Mouse (Mus musculus): ENCODE measurements around the gene Hspa12b. TPM values are rescaled to one million over a fixed set of nuclear protein-coding genes. Genes with fewer than 3 reads are reported as not detected.

The Hspa12b gene
- polyA plus RNA-seq, 1 experiment: 2.0 TPM

DNA sequence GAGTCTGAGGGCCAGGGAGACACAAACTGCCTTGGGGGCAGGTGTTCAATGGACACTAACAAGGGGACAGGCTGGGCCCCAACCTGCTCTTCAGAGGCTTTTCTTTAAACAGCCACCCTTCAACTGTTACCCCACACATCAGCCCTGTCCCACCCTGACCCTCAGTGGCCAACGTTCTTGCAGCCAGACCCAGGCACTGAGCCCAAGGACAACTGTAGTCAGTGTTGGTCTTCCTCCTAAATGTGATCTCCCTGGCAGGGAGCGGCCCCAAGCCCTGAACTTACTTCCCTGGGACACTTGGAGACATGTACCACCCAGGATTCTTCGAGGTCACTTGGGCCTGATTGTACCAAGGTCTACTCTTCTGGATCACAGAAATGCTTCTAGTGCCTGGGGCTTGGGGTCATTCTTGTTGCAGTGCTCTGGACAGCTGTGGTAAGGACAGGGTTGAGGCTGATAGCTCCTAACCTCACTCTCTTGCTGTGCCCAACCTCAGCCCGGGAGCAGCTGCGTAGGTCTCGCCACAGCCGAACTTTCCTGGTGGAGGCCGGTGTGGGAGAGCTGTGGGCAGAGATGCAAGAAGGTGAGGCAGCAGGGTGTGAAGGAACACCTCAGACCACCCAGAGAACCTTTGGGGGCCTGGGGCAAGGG, 14.4 kb downstream of the Hspa12b start:
- WGBS: 90% methylated on average over 8 of the region's 8 CpGs
- no peaks in the 10 kb centered on the region for H3K27me3 ChIP-seq (ENCODE audit: control insufficient read depth, insufficient read depth, low read length)
- H3K27ac ChIP-seq (ENCODE audit: insufficient read depth, low read length): no peak overlapping the region
- H3K4me3 ChIP-seq (ENCODE audit: extremely low read depth, insufficient read depth, insufficient read length): no peak overlapping the region
- no peak for DNase-seq (ENCODE audit: low read depth in 1 of 2, low spot score in 2 of 2)
- TF ChIP-seq POLR2A (IDR thresholded peaks at IDR 0.05; ENCODE audit: low read depth, low read length) (no peak), CTCF (IDR thresholded peaks at IDR 0.05; ENCODE audit: extremely low read depth, insufficient read depth, insufficient read length, insufficient replicate concordance) (no peak)
- no peaks in the 10 kb centered on the region; the same call in 1 of the 2 replicates for H3K36me3 ChIP-seq (ENCODE audit: control insufficient read depth, insufficient read depth, low read length)
- H3K4me1 ChIP-seq (ENCODE audit: control insufficient read depth, insufficient read depth, insufficient read length): no peaks in the 10 kb centered on the region

GRCm38 (mm10) chr2:131142592-131142991, 15.5 kb downstream of the Hspa12b start:
- DNase-seq (ENCODE audit: low read depth in 1 of 2, low spot score in 2 of 2): peak; percentile 7 to 46
- 57% methylated on average over 18 of the region's 18 CpGs for WGBS
- H3K4me1 ChIP-seq (ENCODE audit: control insufficient read depth, insufficient read depth, insufficient read length): no peaks in the 10 kb centered on the region

GRCm38 (mm10) chr2:131143007-131143780, 16.1 kb downstream of the Hspa12b start:
- TF ChIP-seq POLR2A (IDR thresholded peaks at IDR 0.05; ENCODE audit: low read depth, low read length) (no peak), CTCF (IDR thresholded peaks at IDR 0.05; ENCODE audit: extremely low read depth, insufficient read depth, insufficient read length, insufficient replicate concordance) (no peak)
- Histone ChIP-seq H3K36me3 (ENCODE audit: control insufficient read depth, insufficient read depth, low read length) (peaks cover 7% of the 10 kb centered on the region; the same call in 1 of the 2 replicates), H3K4me1 (ENCODE audit: control insufficient read depth, insufficient read depth, insufficient read length) (no peaks in the 10 kb centered on the region)

More at GRCm38 (mm10) chr2:131142592-131142991, 15.5 kb downstream of the Hspa12b start:
- Histone ChIP-seq H3K27me3 (ENCODE audit: control insufficient read depth, insufficient read depth, low read length) (no peaks in the 10 kb centered on the region), H3K27ac (ENCODE audit: insufficient read depth, low read length) (no peak overlapping the region), H3K4me3 (ENCODE audit: extremely low read depth, insufficient read depth, insufficient read length) (no peak overlapping the region), H3K36me3 (ENCODE audit: control insufficient read depth, insufficient read depth, low read length) (peaks cover 4% of the 10 kb centered on the region; the same call in 1 of the 2 replicates)
- TF ChIP-seq POLR2A (IDR thresholded peaks at IDR 0.05; ENCODE audit: low read depth, low read length) (no peak), CTCF (IDR thresholded peaks at IDR 0.05; ENCODE audit: extremely low read depth, insufficient read depth, insufficient read length, insufficient replicate concordance) (peak; percentile 63; the same call in 1 of the 2 replicates)

DNA sequence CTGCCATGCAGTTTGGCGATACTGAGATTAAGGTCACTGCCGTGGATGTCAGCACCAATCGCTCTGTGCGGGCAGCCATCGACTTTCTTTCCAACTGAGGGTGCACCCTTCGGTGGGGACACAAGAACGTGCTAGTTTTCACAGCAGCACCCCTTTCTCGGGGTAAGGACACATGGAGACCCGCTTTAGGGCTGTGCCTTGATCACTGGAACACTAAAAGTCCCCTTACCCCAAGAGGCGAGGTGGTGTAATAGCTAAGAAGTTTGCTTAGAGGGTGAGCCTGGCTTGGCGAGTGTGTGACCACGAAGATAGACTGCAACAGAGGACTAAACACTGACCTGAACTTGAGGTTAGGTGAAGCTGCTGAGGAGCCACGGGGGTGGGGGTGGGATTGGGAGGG, 18.0 kb downstream of the Hspa12b start:
- TF ChIP-seq CTCF (IDR thresholded peaks at IDR 0.05; ENCODE audit: extremely low read depth, insufficient read depth, insufficient read length, insufficient replicate concordance) (no peak), POLR2A (IDR thresholded peaks at IDR 0.05; ENCODE audit: low read depth, low read length) (no peak)
- Histone ChIP-seq H3K4me1 (ENCODE audit: control insufficient read depth, insufficient read depth, insufficient read length) (no peaks in the 10 kb centered on the region), H3K27me3 (ENCODE audit: control insufficient read depth, insufficient read depth, low read length) (no peaks in the 10 kb centered on the region), H3K36me3 (ENCODE audit: control insufficient read depth, insufficient read depth, low read length) (peaks cover 13% of the 10 kb centered on the region; the same call in 1 of the 2 replicates), H3K4me3 (ENCODE audit: extremely low read depth, insufficient read depth, insufficient read length) (no peak overlapping the region), H3K27ac (ENCODE audit: insufficient read depth, low read length) (no peak overlapping the region)
- WGBS: 87% methylated on average over 13 of the region's 13 CpGs
- DNase-seq (ENCODE audit: low read depth in 1 of 2, low spot score in 2 of 2): no peak

More at GRCm38 (mm10) chr2:131143007-131143780, 16.1 kb downstream of the Hspa12b start:
- Histone ChIP-seq H3K4me3 (ENCODE audit: extremely low read depth, insufficient read depth, insufficient read length) (no peak overlapping the region), H3K27me3 (ENCODE audit: control insufficient read depth, insufficient read depth, low read length) (no peaks in the 10 kb centered on the region), H3K27ac (ENCODE audit: insufficient read depth, low read length) (no peak overlapping the region)
- no peak for DNase-seq (ENCODE audit: low read depth in 1 of 2, low spot score in 2 of 2)
- WGBS: 95% methylated on average over 22 of the region's 22 CpGs

- DNase-seq (ENCODE audit: low read depth in 1 of 2, low spot score in 2 of 2): no peak
- Histone ChIP-seq H3K36me3 (ENCODE audit: control insufficient read depth, insufficient read depth, low read length) (peaks cover 13% of the 10 kb centered on the region; the same call in 1 of the 2 replicates), H3K4me1 (ENCODE audit: control insufficient read depth, insufficient read depth, insufficient read length) (no peaks in the 10 kb centered on the region), H3K4me3 (ENCODE audit: extremely low read depth, insufficient read depth, insufficient read length) (no peak overlapping the region), H3K27ac (ENCODE audit: insufficient read depth, low read length) (no peak overlapping the region), H3K27me3 (ENCODE audit: control insufficient read depth, insufficient read depth, low read length) (no peaks in the 10 kb centered on the region)
- 91% methylated on average over 2 of the region's 2 CpGs for WGBS
- no peak for TF ChIP-seq CTCF (IDR thresholded peaks at IDR 0.05; ENCODE audit: extremely low read depth, insufficient read depth, insufficient read length, insufficient replicate concordance)
- no peak for TF ChIP-seq POLR2A (IDR thresholded peaks at IDR 0.05; ENCODE audit: low read depth, low read length)
Observed at GRCm38 (mm10) chr2:131145536-131145935, 18.5 kb downstream of the Hspa12b start.

DNA sequence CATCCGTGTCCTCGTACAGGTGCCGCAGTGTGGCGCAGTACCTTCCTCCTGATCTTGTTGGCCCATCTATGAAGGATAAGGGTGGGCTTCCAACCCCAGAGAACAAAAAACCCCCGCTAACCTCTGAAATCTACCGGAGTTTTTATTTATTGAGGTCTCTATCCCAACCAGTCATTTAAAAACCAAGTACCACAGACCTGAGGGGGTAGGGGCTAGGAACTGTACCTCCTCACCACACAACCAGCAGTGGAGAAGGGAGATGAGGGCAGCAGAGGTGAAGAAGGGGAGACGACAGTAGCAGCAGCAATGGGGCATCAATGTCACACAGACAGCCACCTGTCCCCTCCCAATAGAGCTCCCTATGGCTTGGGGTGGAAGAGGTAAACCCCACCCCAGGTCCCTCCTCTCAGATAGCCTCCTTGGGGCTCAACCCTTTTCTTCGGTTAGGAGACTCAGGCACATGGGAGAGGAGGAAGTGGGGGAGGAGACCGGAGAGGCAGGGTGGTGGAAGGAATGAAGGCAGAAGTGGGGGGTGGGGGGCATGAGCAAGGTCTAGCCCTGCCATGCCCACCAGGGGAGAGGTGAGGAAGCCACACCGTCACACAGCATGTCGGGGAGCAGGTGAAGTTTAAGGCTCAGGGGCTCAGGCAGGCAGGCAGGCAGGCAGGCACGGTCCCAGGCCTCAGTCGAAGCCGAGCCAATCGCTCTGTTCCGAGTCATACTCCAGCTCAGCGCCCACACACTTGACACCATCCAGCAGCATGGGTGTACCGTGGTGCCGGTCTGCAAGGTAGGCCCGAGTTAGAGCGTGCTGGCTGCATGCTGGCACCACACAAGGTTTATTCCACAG, 19.3 kb downstream of the Hspa12b start:
- 84% methylated on average over 21 of the region's 21 CpGs for WGBS
- no peak for TF ChIP-seq POLR2A (IDR thresholded peaks at IDR 0.05; ENCODE audit: low read depth, low read length)
- TF ChIP-seq CTCF (IDR thresholded peaks at IDR 0.05; ENCODE audit: extremely low read depth, insufficient read depth, insufficient read length, insufficient replicate concordance): no peak
- Histone ChIP-seq H3K4me3 (ENCODE audit: extremely low read depth, insufficient read depth, insufficient read length) (no peak overlapping the region), H3K27me3 (ENCODE audit: control insufficient read depth, insufficient read depth, low read length) (no peaks in the 10 kb centered on the region), H3K4me1 (ENCODE audit: control insufficient read depth, insufficient read depth, insufficient read length) (no peaks in the 10 kb centered on the region), H3K36me3 (ENCODE audit: control insufficient read depth, insufficient read depth, low read length) (peaks cover 13% of the 10 kb centered on the region; the same call in 1 of the 2 replicates), H3K27ac (ENCODE audit: insufficient read depth, low read length) (no peak overlapping the region)
- no peak for DNase-seq (ENCODE audit: low read depth in 1 of 2, low spot score in 2 of 2)
